Mouse (Mus musculus): ENCODE data around the gene Nkapd1.

GRCm38 (mm10) chr9:50580370-50580769 lies 36.9 kb downstream of the Nkapd1 start:
- TF ChIP-seq CTCF (IDR thresholded peaks at IDR 0.05; ENCODE audit: control insufficient read depth, insufficient read depth, insufficient read length) (no peak), USF1 (IDR thresholded peaks at IDR 0.05; ENCODE audit: low read depth) (no peak), CEBPB (IDR thresholded peaks at IDR 0.05; ENCODE audit: low read depth) (no peak), MAX (IDR thresholded peaks at IDR 0.05) (no peak), MYOD1 (IDR thresholded peaks at IDR 0.05; ENCODE audit: control insufficient read depth, insufficient read length, low read depth) (no peak), FOSL1 (IDR thresholded peaks at IDR 0.05; ENCODE audit: insufficient read depth, low read length, poor library complexity, severe bottlenecking) (no peak)

All from C2C12 (cell line).